Mouse (Mus musculus) midbrain, embryonic 16.5 days (tissue): ENCODE data around the gene Ajuba. TPM values are rescaled to one million over a fixed set of nuclear protein-coding genes. Genes with fewer than 3 reads are reported as not detected.

Source experiments
- ATAC-seq: fragments of 200-750 bp; cut with Nextera tagmentation; 2 replicates; pipeline ENCODE4 v1.8.0; 2017; ENCODE audit warnings: moderate TSS enrichment
- H3K27ac ChIP-seq: fragments of 300-500 bp; sonication (generic); 2 replicates; pipeline ENCODE4 v1.5.1; 2014; ENCODE audit warnings: mild to moderate bottlenecking, low read length, mixed read lengths
- H3K27me3 ChIP-seq: fragments of 300-500 bp; sonication (generic); 2 replicates; pipeline ENCODE4 v1.6.1; 2014; ENCODE audit warnings: low read depth, low read length, mixed read lengths; ENCODE audit not compliant: control insufficient read depth, insufficient read depth
- H3K36me3 ChIP-seq: fragments of 300-500 bp; sonication (generic); 2 replicates; pipeline ENCODE4 v1.6.1; 2014; ENCODE audit warnings: mild to moderate bottlenecking, low read length, moderate library complexity, mixed read lengths; ENCODE audit not compliant: control insufficient read depth, insufficient read depth
- H3K4me1 ChIP-seq: fragments of 300-500 bp; sonication (generic); 2 replicates; pipeline ENCODE4 v1.6.1; 2014; ENCODE audit warnings: mild to moderate bottlenecking, low read length, mixed read lengths; ENCODE audit not compliant: control insufficient read depth, insufficient read depth
- H3K4me2 ChIP-seq: fragments of 300-500 bp; sonication (generic); 2 replicates; pipeline ENCODE4 v1.6.1; 2014; ENCODE audit warnings: mild to moderate bottlenecking, low read length, mixed read lengths
- H3K4me3 ChIP-seq: fragments of 300-500 bp; sonication (generic); 2 replicates; pipeline ENCODE4 v1.5.1; 2014; ENCODE audit warnings: low read depth, mild to moderate bottlenecking, low read length, moderate library complexity, mixed read lengths
- H3K9ac ChIP-seq: fragments of 300-500 bp; sonication (generic); 2 replicates; pipeline ENCODE4 v1.6.1; 2014; ENCODE audit warnings: low read depth, low read length, mixed read lengths
- H3K9me3 ChIP-seq: fragments of 300-500 bp; sonication (generic); replicated peaks from 2 replicates; pipeline ENCODE4 v1.6.1; 2014; ENCODE audit warnings: mild to moderate bottlenecking, low read length, mixed read lengths; ENCODE audit not compliant: control insufficient read depth, poor library complexity, severe bottlenecking
- WGBS: fragments of 180-500 bp; shearing (Covaris S2); extraction: QIAGEN DNeasy Blood & Tissue Kit; methylation state at CpG from one replicate; pipeline ENCODE4 v1.1.7; 2014; 5-methylcytosine and 5-hydroxymethylcytosine counted together
- microRNA counts: library from miRNA; unstranded; fragments of <30 nt; microRNA quantifications from one replicate; lab custom pipeline; 2016
- microRNA-seq: library from miRNA; unstranded; fragments of <30 nt; microRNA quantifications from one replicate; pipeline ENCODE4, GENCODE M21; 2017
- polyA plus RNA-seq: library from polyadenylated mRNA; unstranded; fragments of >200 nt; fragmentation: Nextera tagmentation; extraction: Ambion mirVana; gene quantifications from 2 replicates; pipeline ENCODE4 v1.2.1, GENCODE M21; 2015

The Ajuba gene
- polyA plus RNA-seq, 1 experiment from 2014 or later = 4.6 TPM

DNA sequence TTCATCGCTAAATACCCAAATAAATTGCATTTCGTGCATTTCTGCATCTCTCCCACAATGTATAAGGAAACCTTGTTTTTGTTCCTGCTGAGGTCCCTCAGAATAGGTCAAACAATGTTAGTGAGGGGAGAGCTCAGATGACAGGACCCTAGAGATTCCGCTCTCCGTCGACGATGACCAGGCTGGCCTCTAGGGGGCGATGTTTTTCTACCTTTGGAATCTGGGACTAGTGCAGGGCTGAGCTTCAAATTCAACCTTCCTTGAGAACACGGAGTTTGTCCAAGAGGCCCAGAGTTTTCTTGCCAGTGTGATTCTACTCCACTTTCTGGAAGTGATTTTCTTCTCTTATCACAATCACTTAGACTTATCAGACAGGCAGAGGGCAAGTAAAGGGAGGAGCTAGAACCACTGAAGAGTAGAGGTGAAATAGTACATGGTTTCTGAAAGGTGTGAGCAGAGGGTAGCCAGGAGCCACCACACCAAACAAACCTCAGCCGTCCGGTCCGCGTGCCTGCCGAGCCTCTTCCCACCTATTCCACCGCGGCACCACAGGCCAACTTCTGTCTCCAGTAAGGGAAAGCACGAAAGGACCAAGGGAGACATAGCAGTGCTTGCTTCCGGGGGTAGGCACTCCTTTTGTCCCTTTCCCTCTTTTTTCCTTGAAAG, 48.8 kb downstream of the Ajuba start:
- 22% methylated on average over 17 of the region's 17 CpGs for WGBS
- Histone ChIP-seq H3K27ac (no peak overlapping the region), H3K9ac (no peak overlapping the region), H3K27me3 (no peaks in the 10 kb centered on the region), H3K9me3 (no peaks in the 10 kb centered on the region), H3K4me2 (no peak overlapping the region), H3K4me1 (peaks cover 3% of the 10 kb centered on the region), H3K36me3 (no peaks in the 10 kb centered on the region), H3K4me3 (no peak overlapping the region)
- ATAC-seq = peak; percentile 63

GRCm38 (mm10) chr14:54528007-54528393, 49.4 kb downstream of the Ajuba start:
- WGBS = 26% methylated on average over 5 of the region's 5 CpGs
- Histone ChIP-seq H3K27ac (peak overlapping the region; percentile 81), H3K9ac (no peak overlapping the region), H3K9me3 (no peaks in the 10 kb centered on the region), H3K36me3 (no peaks in the 10 kb centered on the region), H3K27me3 (no peaks in the 10 kb centered on the region), H3K4me2 (peak overlapping the region; percentile 63), H3K4me1 (peaks cover 3% of the 10 kb centered on the region), H3K4me3 (peak overlapping the region; percentile 42; the same call in 1 of the 2 replicates)
- ATAC-seq = peak; percentile 40

GRCm38 (mm10) chr14:54527227-54528006, 49.9 kb downstream of the Ajuba start:
- peak overlapping the region; percentile 74 for H3K9ac ChIP-seq
- peak overlapping the region; percentile 63 for H3K4me2 ChIP-seq
- H3K27ac ChIP-seq = peak overlapping the region; percentile 81
- H3K4me3 ChIP-seq = peak overlapping the region; percentile 42
- WGBS = 0% methylated on average over 18 of the region's 18 CpGs
- H3K36me3 ChIP-seq = no peaks in the 10 kb centered on the region
- ATAC-seq = peak; percentile 91
- H3K9me3 ChIP-seq = no peaks in the 10 kb centered on the region
- no peaks in the 10 kb centered on the region for H3K27me3 ChIP-seq
- H3K4me1 ChIP-seq = peaks cover 3% of the 10 kb centered on the region

- no peak overlapping the region for H3K9ac ChIP-seq
- H3K4me2 ChIP-seq = no peak overlapping the region
- peaks cover 6% of the 10 kb centered on the region for H3K4me1 ChIP-seq
- no peak for ATAC-seq
- no peak overlapping the region for H3K27ac ChIP-seq
- H3K36me3 ChIP-seq = no peaks in the 10 kb centered on the region
- H3K9me3 ChIP-seq = no peaks in the 10 kb centered on the region
- H3K4me3 ChIP-seq = no peak overlapping the region
- H3K27me3 ChIP-seq = no peaks in the 10 kb centered on the region
- WGBS = 28% methylated on average over 6 of the region's 6 CpGs
Observed at GRCm38 (mm10) chr14:54523600-54523999, 53.8 kb downstream of the Ajuba start.

MicroRNAs encoded within 50 kb of the gene (microRNA counts, 519-probe panel; counts per million panel counts)
- microRNA mmu-miR-686 (lab: Ali Mortazavi, UCI) = 386 counts per million, percentile 18 among the panel's probes with 10 or more counts

Small RNAs within 50 kb of the gene (microRNA-seq; reads per million reads assigned to microRNA genes)
- gene Mir686 = not detected

Other genes with a start within 250 kb of the Ajuba start
- gene Oxa1l, start 216.7 kb downstream of the Ajuba start, polyA plus RNA-seq = 51.8 and 53.1 TPM in 2 replicates
- gene Slc7a7, start 159.8 kb downstream of the Ajuba start, polyA plus RNA-seq = 4.3 and 4.9 TPM in 2 replicates
- 247 and 252 TPM in 2 replicates for gene Mrpl52, start 150.6 kb downstream of the Ajuba start, polyA plus RNA-seq
- gene Mmp14, start 145.9 kb downstream of the Ajuba start, polyA plus RNA-seq = 43.5 and 43.9 TPM in 2 replicates
- gene Lrp10, start 113.4 kb downstream of the Ajuba start, polyA plus RNA-seq = 26.9 and 28.2 TPM in 2 replicates
- 46.0 and 48.9 TPM in 2 replicates for gene Rem2, start 101.5 kb downstream of the Ajuba start, polyA plus RNA-seq
- gene Prmt5, start 60.0 kb downstream of the Ajuba start, polyA plus RNA-seq = 105 and 106 TPM in 2 replicates
- 12.9 and 13.1 TPM in 2 replicates for gene Haus4, start 22.9 kb downstream of the Ajuba start, polyA plus RNA-seq
- 5.2 and 5.6 TPM in 2 replicates for gene 4931414P19Rik, start 28.4 kb upstream of the Ajuba start, polyA plus RNA-seq
- gene Psmb5, start 40.5 kb upstream of the Ajuba start, polyA plus RNA-seq = 412 and 432 TPM in 2 replicates
- 0.06 TPM in 1 of 2 replicates, not detected in the other for gene Psmb11, start 43.9 kb upstream of the Ajuba start, polyA plus RNA-seq
- gene Gm17606, start 63.4 kb upstream of the Ajuba start, polyA plus RNA-seq = not detected in 2 replicates
- gene Cdh24, start 63.8 kb upstream of the Ajuba start, polyA plus RNA-seq = 9.6 and 11.2 TPM in 2 replicates
- gene 1700123O20Rik, start 108.7 kb upstream of the Ajuba start, polyA plus RNA-seq = 58.9 and 63.9 TPM in 2 replicates
- 108 and 123 TPM in 2 replicates for gene Acin1, start 109.4 kb upstream of the Ajuba start, polyA plus RNA-seq
- gene Gm29776, start 121.3 kb upstream of the Ajuba start, polyA plus RNA-seq = 0.15 and 0.29 TPM in 2 replicates
- not detected in 2 replicates for gene Cebpe, start 134.6 kb upstream of the Ajuba start, polyA plus RNA-seq
- 8.8 and 12.0 TPM in 2 replicates for gene Slc7a8, start 204.4 kb upstream of the Ajuba start, polyA plus RNA-seq
- not detected in 2 replicates for gene Rnf212b, start 236.6 kb upstream of the Ajuba start, polyA plus RNA-seq